Mouse (Mus musculus) limb, embryonic 12.5 days (tissue): ENCODE results near the gene Zfp36. TPM values are rescaled to one million over a fixed set of nuclear protein-coding genes. Genes with fewer than 3 reads are reported as not detected.

ENCODE experiments used
- ATAC-seq: fragments of 200-750 bp; cut with Nextera tagmentation; 2 replicates; pipeline ENCODE4 v1.8.0; 2017; ENCODE audit warnings: low read depth, moderate TSS enrichment; ENCODE audit not compliant: insufficient number of reproducible peaks, insufficient read depth, low FRiP score, low TSS enrichment
- H3K27ac ChIP-seq: fragments of 300-500 bp; sonication (generic); 2 replicates; pipeline ENCODE4 v1.5.1; 2016; ENCODE audit warnings: mild to moderate bottlenecking, moderate library complexity
- H3K27me3 ChIP-seq: fragments of 300-500 bp; sonication (generic); 2 replicates; pipeline ENCODE4 v1.6.1; 2016; ENCODE audit warnings: mild to moderate bottlenecking, moderate library complexity
- H3K36me3 ChIP-seq: fragments of 300-500 bp; sonication (generic); 2 replicates; pipeline ENCODE4 v1.6.1; 2016; ENCODE audit warnings: mild to moderate bottlenecking, moderate library complexity
- H3K4me1 ChIP-seq: fragments of 300-500 bp; sonication (generic); replicated peaks from 2 replicates; pipeline ENCODE4 v1.6.1; 2016
- H3K4me2 ChIP-seq: fragments of 300-500 bp; sonication (generic); 2 replicates; pipeline ENCODE4 v1.6.1; 2016; ENCODE audit warnings: mild to moderate bottlenecking, moderate library complexity
- H3K4me3 ChIP-seq: fragments of 300-500 bp; sonication (generic); replicated peaks from 2 replicates; pipeline ENCODE4 v1.5.1; 2016; ENCODE audit warnings: mild to moderate bottlenecking
- H3K9ac ChIP-seq: fragments of 300-500 bp; sonication (generic); replicated peaks from 2 replicates; pipeline ENCODE4 v1.6.1; 2016; ENCODE audit warnings: mild to moderate bottlenecking, moderate library complexity
- H3K9me3 ChIP-seq: fragments of 300-500 bp; sonication (generic); 2 replicates; pipeline ENCODE4 v1.6.1; 2016; ENCODE audit warnings: mild to moderate bottlenecking, moderate library complexity
- WGBS: fragments of 180-500 bp; shearing (Covaris S2); methylation state at CpG from one replicate; pipeline ENCODE4 v1.1.7; 2016; 5-methylcytosine and 5-hydroxymethylcytosine counted together
- polyA plus RNA-seq: library from polyadenylated mRNA; unstranded; fragments of >200 nt; fragmentation: Nextera tagmentation; extraction: Ambion mirVana; gene quantifications from 2 replicates; pipeline ENCODE4 v1.2.1, GENCODE M21; 2016

Zfp36 gene
- polyA plus RNA-seq, 1 experiment from 2014 or later, result 7.1 TPM

GRCm38 (mm10) chr7:28383606-28384005 lies 3.6 kb upstream of the Zfp36 start:
- ATAC-seq, result no peak
- no peak overlapping the region for H3K4me3 ChIP-seq
- H3K36me3 ChIP-seq, result peaks cover 29% of the 10 kb centered on the region
- H3K9ac ChIP-seq, result no peak overlapping the region
- H3K4me1 ChIP-seq, result peaks cover 46% of the 10 kb centered on the region
- WGBS, result 83% methylated on average over 4 of the region's 4 CpGs
- H3K27ac ChIP-seq, result peak overlapping the region; percentile 99; the same call in 1 of the 2 replicates
- H3K4me2 ChIP-seq, result no peak overlapping the region
- no peaks in the 10 kb centered on the region for H3K9me3 ChIP-seq
- H3K27me3 ChIP-seq, result no peaks in the 10 kb centered on the region

GRCm38 (mm10) chr7:28382981-28383396 lies 2.9 kb upstream of the Zfp36 start:
- H3K4me2 ChIP-seq, result peak overlapping the region; percentile 66; the same call in 1 of the 2 replicates
- peak overlapping the region; percentile 99 for H3K27ac ChIP-seq
- WGBS, result 74% methylated on average over 11 of the region's 11 CpGs
- no peaks in the 10 kb centered on the region for H3K9me3 ChIP-seq
- peaks cover 24% of the 10 kb centered on the region for H3K36me3 ChIP-seq
- H3K4me3 ChIP-seq, result no peak overlapping the region
- H3K27me3 ChIP-seq, result no peaks in the 10 kb centered on the region
- H3K9ac ChIP-seq, result no peak overlapping the region
- no peak for ATAC-seq
- peaks cover 52% of the 10 kb centered on the region for H3K4me1 ChIP-seq

GRCm38 (mm10) chr7:28382347-28382951 lies 2.4 kb upstream of the Zfp36 start:
- H3K4me2 ChIP-seq, result peak overlapping the region; percentile 66

GRCm38 (mm10) chr7:28381938-28382337 lies 1.9 kb upstream of the Zfp36 start:
- Histone ChIP-seq H3K4me1 (peaks cover 63% of the 10 kb centered on the region), H3K27ac (peak overlapping the region; percentile 99), H3K27me3 (no peaks in the 10 kb centered on the region), H3K9ac (peak overlapping the region; percentile 63), H3K36me3 (peaks cover 24% of the 10 kb centered on the region), H3K4me3 (peak overlapping the region; percentile 38), H3K9me3 (no peaks in the 10 kb centered on the region), H3K4me2 (peak overlapping the region; percentile 66)
- under 1% methylated on average over 20 of the region's 20 CpGs for WGBS
- peak; percentile 61 for ATAC-seq

More at GRCm38 (mm10) chr7:28382347-28382951, 2.4 kb upstream of the Zfp36 start:
- Histone ChIP-seq H3K36me3 (peaks cover 24% of the 10 kb centered on the region), H3K27ac (peak overlapping the region; percentile 99), H3K4me1 (peaks cover 58% of the 10 kb centered on the region), H3K27me3 (no peaks in the 10 kb centered on the region), H3K9me3 (no peaks in the 10 kb centered on the region), H3K4me3 (peak overlapping the region; percentile 38), H3K9ac (peak overlapping the region; percentile 63)
- ATAC-seq, result no peak
- WGBS, result 56% methylated on average over 10 of the region's 12 CpGs

DNA sequence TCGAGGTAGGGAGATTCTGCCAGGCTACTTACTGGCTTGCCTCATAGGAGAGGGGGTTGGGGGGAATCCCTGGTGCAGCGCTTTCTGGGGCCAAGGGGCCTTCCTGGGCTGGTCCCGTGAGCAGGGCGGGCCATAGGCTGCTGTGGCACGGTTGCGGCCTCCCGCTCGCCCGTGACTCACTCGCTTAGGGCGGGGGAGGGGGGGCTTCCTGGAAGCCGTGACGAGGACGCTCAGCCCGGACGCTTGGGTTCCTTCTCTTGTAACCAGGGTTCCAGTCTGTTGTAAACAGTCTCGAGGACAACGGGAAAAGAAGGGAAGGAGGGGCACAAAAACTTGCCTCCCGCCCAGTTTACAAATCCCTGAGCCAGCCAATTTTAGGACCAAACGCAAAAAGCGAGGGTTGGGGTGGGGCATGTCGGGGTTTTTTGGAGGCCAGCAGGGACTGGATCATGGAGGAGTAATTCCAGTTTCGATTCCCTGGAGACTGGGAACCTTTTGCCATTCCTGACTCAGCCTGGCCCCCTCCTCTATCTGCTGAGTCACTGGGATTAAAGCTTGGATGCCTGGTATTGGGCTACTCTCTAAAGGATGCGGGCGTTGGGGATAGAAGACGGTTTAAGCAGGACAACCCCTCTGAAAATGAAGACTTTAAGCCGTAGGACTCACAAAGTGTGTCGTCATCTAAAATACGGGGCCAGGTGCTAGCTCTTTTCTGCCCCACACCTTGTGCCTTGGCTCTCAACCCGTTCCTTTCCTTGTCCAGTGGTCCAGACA lies 1.2 kb upstream of the Zfp36 start:
- Histone ChIP-seq H3K4me3 (peak overlapping the region; percentile 38), H3K9ac (peak overlapping the region; percentile 63), H3K27me3 (no peaks in the 10 kb centered on the region), H3K4me2 (peak overlapping the region; percentile 66), H3K27ac (peak overlapping the region; percentile 99), H3K36me3 (peaks cover 22% of the 10 kb centered on the region), H3K4me1 (peaks cover 67% of the 10 kb centered on the region), H3K9me3 (no peaks in the 10 kb centered on the region)
- 5% methylated on average over 30 of the region's 30 CpGs for WGBS
- ATAC-seq, result 0 out of 2 replicates have a peak, but pooled peaks have one; percentile 13

GRCm38 (mm10) chr7:28378769-28379651 lies 1.0 kb downstream of the Zfp36 start:
- Histone ChIP-seq H3K27me3 (no peaks in the 10 kb centered on the region), H3K27ac (peak overlapping the region; percentile 89), H3K4me3 (peak overlapping the region; percentile 67), H3K36me3 (peaks cover 9% of the 10 kb centered on the region), H3K4me1 (peaks cover 72% of the 10 kb centered on the region), H3K4me2 (peak overlapping the region; percentile 93), H3K9ac (peak overlapping the region; percentile 83), H3K9me3 (no peaks in the 10 kb centered on the region)
- ATAC-seq, result peak; percentile 5; the same call in 1 of the 2 replicates
- WGBS, result 2% methylated on average over 53 of the region's 53 CpGs

- 36% methylated on average over 32 of the region's 32 CpGs for WGBS
- Histone ChIP-seq H3K4me2 (peak overlapping the region; percentile 93), H3K27ac (peak overlapping the region; percentile 89), H3K27me3 (no peaks in the 10 kb centered on the region), H3K9me3 (no peaks in the 10 kb centered on the region), H3K4me3 (peak overlapping the region; percentile 67), H3K4me1 (peaks cover 76% of the 10 kb centered on the region), H3K9ac (peak overlapping the region; percentile 83), H3K36me3 (peaks cover 9% of the 10 kb centered on the region)
- no peak for ATAC-seq
Measured at GRCm38 (mm10) chr7:28378066-28378690, 1.9 kb downstream of the Zfp36 start.

DNA sequence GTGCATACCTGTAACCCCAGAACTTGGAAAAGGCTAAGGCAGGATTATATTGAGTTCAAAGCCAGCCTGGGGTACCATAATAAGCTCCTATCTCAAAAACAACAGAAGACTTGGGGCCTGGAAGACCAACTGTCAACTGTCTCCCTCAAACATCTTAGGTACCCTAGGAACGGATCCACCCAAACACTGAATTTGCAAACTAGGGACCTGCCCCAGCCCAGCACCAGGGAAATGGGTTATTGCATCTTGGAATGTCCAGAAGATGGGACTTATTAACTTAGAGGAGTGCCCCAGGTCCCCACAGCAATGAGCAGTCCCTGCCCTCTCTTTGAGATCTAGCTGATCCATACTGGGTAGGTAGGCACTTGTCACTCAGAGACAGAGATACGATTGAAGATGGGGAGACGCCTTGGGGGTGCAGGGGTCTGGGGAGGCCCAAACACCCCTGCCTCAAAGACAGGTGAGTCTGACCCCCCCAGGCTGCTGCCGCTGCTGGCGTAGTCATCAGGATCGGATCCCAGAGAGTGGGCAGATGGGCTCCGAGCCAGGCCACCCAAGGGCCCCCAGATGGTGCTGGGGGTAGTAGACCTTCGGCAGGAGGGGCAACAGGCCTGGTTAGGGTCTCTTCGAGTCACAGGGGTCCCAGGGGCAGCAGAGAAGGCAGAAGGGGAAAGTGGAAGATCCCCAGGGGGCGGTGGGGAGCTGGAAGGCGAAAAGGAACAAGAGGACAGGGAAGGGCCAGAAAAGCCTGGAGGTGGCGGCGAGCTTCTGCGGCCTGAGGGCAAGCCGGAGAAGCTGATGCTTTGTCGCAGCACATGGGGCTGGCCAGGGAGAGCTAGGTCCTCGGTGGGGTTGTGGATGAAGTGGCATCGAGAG lies 2.6 kb downstream of the Zfp36 start:
- Histone ChIP-seq H3K27ac (peak overlapping the region; percentile 89), H3K9me3 (no peaks in the 10 kb centered on the region), H3K36me3 (peaks cover 9% of the 10 kb centered on the region), H3K9ac (peak overlapping the region; percentile 83), H3K4me3 (peak overlapping the region; percentile 67), H3K4me2 (peak overlapping the region; percentile 93), H3K4me1 (peaks cover 68% of the 10 kb centered on the region), H3K27me3 (no peaks in the 10 kb centered on the region)
- WGBS, result 73% methylated on average over 18 of the region's 18 CpGs
- no peak for ATAC-seq

DNA sequence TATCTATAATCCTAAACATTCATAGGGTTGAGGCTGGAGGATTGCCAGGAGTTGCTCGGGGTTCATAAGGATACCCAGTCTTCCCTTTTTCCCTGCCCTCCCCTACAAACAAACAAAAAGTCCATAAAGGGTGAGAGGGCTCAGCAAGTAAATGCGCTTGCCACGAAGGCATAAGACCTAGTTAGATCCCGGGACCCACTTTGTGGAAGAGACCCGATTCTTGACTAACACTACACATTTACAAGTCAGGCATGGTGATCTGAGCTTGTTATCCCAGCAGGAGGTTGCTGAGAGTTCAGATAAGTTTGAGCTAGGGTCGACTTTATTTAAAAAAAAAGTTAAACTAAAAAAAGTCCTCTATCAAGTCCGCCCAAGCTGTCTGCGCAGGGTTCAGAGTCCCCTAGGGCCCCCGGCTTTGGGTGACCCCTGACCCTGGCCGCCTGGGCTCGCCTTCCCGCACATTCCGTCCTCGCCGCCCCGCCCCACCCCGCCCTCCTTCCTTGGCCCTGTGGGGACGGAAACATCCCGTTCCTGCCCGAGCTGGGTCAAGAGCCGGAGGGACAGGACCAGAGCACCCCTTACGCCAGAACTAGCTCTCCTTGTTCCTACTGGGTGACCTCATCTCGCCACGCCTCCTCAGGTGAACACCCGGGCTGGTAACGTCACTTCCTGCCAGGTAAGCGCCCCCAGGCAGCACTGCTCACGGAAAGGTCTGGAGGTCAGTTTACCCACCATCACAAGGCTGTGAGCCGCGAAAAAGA lies 3.9 kb downstream of the Zfp36 start:
- peak overlapping the region; percentile 41 for H3K4me3 ChIP-seq
- peaks cover 9% of the 10 kb centered on the region for H3K36me3 ChIP-seq
- H3K9ac ChIP-seq, result peak overlapping the region; percentile 62
- H3K4me2 ChIP-seq, result peak overlapping the region; percentile 78
- H3K9me3 ChIP-seq, result no peaks in the 10 kb centered on the region
- H3K27ac ChIP-seq, result peak overlapping the region; percentile 99
- ATAC-seq, result no peak
- WGBS, result 4% methylated on average over 30 of the region's 30 CpGs
- H3K4me1 ChIP-seq, result peaks cover 56% of the 10 kb centered on the region
- no peaks in the 10 kb centered on the region for H3K27me3 ChIP-seq
